In genomic region chr17:87375941-87376511, GRCm38 (mm10) we compare ENCODE assay signal across 8 mouse cellular contexts. TPM values are rescaled to one million over a fixed set of nuclear protein-coding genes. Genes with fewer than 3 reads are reported as not detected.
DNase-seq lines count a peak whose midpoint lies in the region; ATAC-seq and TF ChIP-seq lines count a peak whose summit lies in the region.

No protein-coding gene starts in this region.

- peak overlapping the region; percentile 92 for H3K27ac ChIP-seq in lung, embryonic 14.5 days (ENCODE audit: low read depth)
- H3K27ac ChIP-seq in embryonic facial prominence, embryonic 15.5 days (replicated peaks), result peak overlapping the region; percentile 81
- H3K27ac ChIP-seq in limb, embryonic 10.5 days, result peak overlapping the region; percentile 87
- H3K27ac ChIP-seq in small intestine, adult 2 months (ENCODE audit: insufficient read depth, low read depth, low read length), result 0 out of 2 replicates have a peak overlapping the region, but pooled peaks have one; percentile 58

- H3K36me3 ChIP-seq in lung, embryonic 14.5 days (ENCODE audit: insufficient read depth), result no peaks in the 10 kb centered on the region
- H3K36me3 ChIP-seq in embryonic facial prominence, embryonic 15.5 days, result no peaks in the 10 kb centered on the region
- no peaks in the 10 kb centered on the region for H3K36me3 ChIP-seq in limb, embryonic 10.5 days
- H3K36me3 ChIP-seq in small intestine, adult 2 months (ENCODE audit: control insufficient read depth, insufficient read depth, low read length), result peaks cover 24% of the 10 kb centered on the region

- H3K9ac ChIP-seq in lung, embryonic 14.5 days, result no peak overlapping the region
- no peak overlapping the region for H3K9ac ChIP-seq in embryonic facial prominence, embryonic 15.5 days

- peaks cover 21% of the 10 kb centered on the region for H3K4me1 ChIP-seq in lung, embryonic 14.5 days (ENCODE audit: insufficient read depth)
- H3K4me1 ChIP-seq in embryonic facial prominence, embryonic 15.5 days, result peaks cover 69% of the 10 kb centered on the region
- peaks cover 67% of the 10 kb centered on the region for H3K4me1 ChIP-seq in limb, embryonic 10.5 days
- peaks cover 19% of the 10 kb centered on the region for H3K4me1 ChIP-seq in small intestine, adult 2 months (ENCODE audit: control insufficient read depth, insufficient read depth, insufficient read length, low read length)

- ATAC-seq in lung, embryonic 14.5 days (ENCODE audit: insufficient read depth), result peak; percentile 82
- ATAC-seq in embryonic facial prominence, embryonic 15.5 days (ENCODE audit: insufficient number of reproducible peaks, low FRiP score, low TSS enrichment, low read depth), result 0 out of 2 replicates have a peak, but pooled peaks have one; percentile 13

- WGBS in lung, embryonic 14.5 days, result 14% methylated on average over 10 of the region's 10 CpGs
- WGBS in embryonic facial prominence, embryonic 15.5 days, result 13% methylated on average over 10 of the region's 10 CpGs
- 33% methylated on average over 10 of the region's 10 CpGs for WGBS in limb, embryonic 10.5 days
- WGBS in small intestine, adult 2 months, result 59% methylated on average over 10 of the region's 10 CpGs

- peak; percentile 83 for DNase-seq in lung, embryonic 14.5 days
- no peak for DNase-seq in lung, postnatal 14 days
- DNase-seq in limb, embryonic 10.5 days (ENCODE audit: low spot score), result peak; percentile 52
- DNase-seq in urinary bladder, postnatal 36 days (ENCODE audit: low spot score in 2 of 2), result no peak
- DNase-seq in thymus, postnatal 10 days (ENCODE audit: low spot score in 2 of 2), result no peak
- no peak for DNase-seq in cerebellum, adult 11 months

- no peak overlapping the region for H3K4me2 ChIP-seq in lung, embryonic 14.5 days
- no peak overlapping the region for H3K4me2 ChIP-seq in embryonic facial prominence, embryonic 15.5 days (replicated peaks)

- H3K9me3 ChIP-seq in lung, embryonic 14.5 days (ENCODE audit: low read depth, low read length), result no peaks in the 10 kb centered on the region
- no peaks in the 10 kb centered on the region for H3K9me3 ChIP-seq in embryonic facial prominence, embryonic 15.5 days (replicated peaks)
- H3K9me3 ChIP-seq in limb, embryonic 10.5 days (replicated peaks), result no peaks in the 10 kb centered on the region

- TF ChIP-seq POLR2A in small intestine, adult 2 months (IDR thresholded peaks at IDR 0.05; ENCODE audit: low read depth, low read length), result no peak

- TF ChIP-seq CTCF in lung, embryonic 14.5 days (IDR thresholded peaks at IDR 0.05; ENCODE audit: low read depth), result no peak
- TF ChIP-seq CTCF in small intestine, adult 2 months (IDR thresholded peaks at IDR 0.05; ENCODE audit: extremely low read depth, insufficient read length, insufficient replicate concordance, low read depth, low read length), result no peak

- no peaks in the 10 kb centered on the region for H3K27me3 ChIP-seq in lung, embryonic 14.5 days (ENCODE audit: insufficient read depth, low read length)
- no peaks in the 10 kb centered on the region for H3K27me3 ChIP-seq in embryonic facial prominence, embryonic 15.5 days
- no peaks in the 10 kb centered on the region for H3K27me3 ChIP-seq in limb, embryonic 10.5 days (ENCODE audit: low read depth, poor library complexity, severe bottlenecking)
- no peaks in the 10 kb centered on the region for H3K27me3 ChIP-seq in small intestine, adult 2 months (ENCODE audit: control insufficient read depth, insufficient read depth, low read length)

- no peak overlapping the region for H3K4me3 ChIP-seq in lung, embryonic 14.5 days (ENCODE audit: low read depth, low read length)
- H3K4me3 ChIP-seq in embryonic facial prominence, embryonic 15.5 days (replicated peaks), result no peak overlapping the region
- H3K4me3 ChIP-seq in limb, embryonic 10.5 days, result no peak overlapping the region
- no peak overlapping the region for H3K4me3 ChIP-seq in small intestine, adult 2 months (ENCODE audit: low read depth, low read length)

RNA-seq across cellular contexts. Expression of gene Stpg4, which starts 51.5 kb away (rescaled TPM):
- polyA plus RNA-seq in lung, embryonic 14.5 days (2014; fragmentation: Nextera tagmentation; extraction: Ambion mirVana), result not detected in 2 replicates
- polyA plus RNA-seq in embryonic facial prominence, embryonic 15.5 days (2015; fragmentation: Nextera tagmentation; extraction: Ambion mirVana), result not detected in 2 replicates
- not detected in 2 replicates for polyA plus RNA-seq in limb, embryonic 10.5 days (2016; fragmentation: Nextera tagmentation; extraction: Ambion mirVana)
- polyA plus RNA-seq in small intestine, adult 2 months (2012; rRNA removed), result not detected in 2 replicates

Comparison
In these comparisons a context has a peak if more than half of its experiments do, and no peak if none do; other contexts are left out.
1. DNase-seq: peak in lung, embryonic 14.5 days (single experiment) and limb, embryonic 10.5 days (single experiment); none in lung, postnatal 14 days (single experiment), urinary bladder, postnatal 36 days (0 of 2), thymus, postnatal 10 days (0 of 2) and cerebellum, adult 11 months (single experiment).
2. Peak in every context shown above with its lines, with median percentiles within 50 percentile points of each other: H3K27ac ChIP-seq.